Mouse (Mus musculus) cerebellum, postnatal 25 days (tissue): ENCODE data around the gene Hsd17b10.

Source experiments
- DNase-seq, 2 experiments: peaks; one replicate each; pipeline ENCODE4 v3.0.0; 2021; ENCODE audit warnings: mixed read lengths in 2 of 2

Hsd17b10 gene

GRCm38 (mm10) chrX:152001737-152002710 lies at the start of gene Hsd17b10:
Hsd17b10 (plus strand) TSS chrX:152001845.
- peak; percentile 78 to 90 for DNase-seq

GRCm38 (mm10) chrX:151999006-151999710 lies 2.5 kb upstream of the Hsd17b10 start:
- no peak for DNase-seq

- DNase-seq = no peak
Measured at GRCm38 (mm10) chrX:152001182-152001684, 412 bp upstream of the Hsd17b10 start.

- no peak for DNase-seq
Measured at GRCm38 (mm10) chrX:152002865-152003264, 1.2 kb downstream of the Hsd17b10 start.

- no peak for DNase-seq
Measured at GRCm38 (mm10) chrX:152007863-152008262, 6.2 kb downstream of the Hsd17b10 start.

GRCm38 (mm10) chrX:152015752-152016150 lies 14.1 kb downstream of the Hsd17b10 start:
- no peak for DNase-seq

GRCm38 (mm10) chrX:152016151-152017145 lies 14.8 kb downstream of the Hsd17b10 start, which contains the start of the genes Ribc1 and Smc1a:
Ribc1 (minus strand) TSS chrX:152016295.
Smc1a (plus strand) TSS chrX:152016428.
- peak; percentile 87 to 90 for DNase-seq

GRCm38 (mm10) chrX:152017186-152017585 lies 15.5 kb downstream of the Hsd17b10 start:
- DNase-seq = no peak

- no peak for DNase-seq
Measured at GRCm38 (mm10) chrX:152019294-152019693, 17.6 kb downstream of the Hsd17b10 start.

- no peak for DNase-seq
Measured at GRCm38 (mm10) chrX:152039865-152040264, 38.2 kb downstream of the Hsd17b10 start.

GRCm38 (mm10) chrX:152047230-152047629 lies 45.6 kb downstream of the Hsd17b10 start:
- no peak for DNase-seq

GRCm38 (mm10) chrX:152052546-152052945 lies 50.9 kb downstream of the Hsd17b10 start:
- DNase-seq = no peak
